Mouse (Mus musculus): ENCODE measurements around the gene Gm31571. TPM values are rescaled to one million over a fixed set of nuclear protein-coding genes. Genes with fewer than 3 reads are reported as not detected.
"Not testable (repeated sequence)": the region's sequence is repeated elsewhere in the genome, so short reads cannot be mapped to it uniquely, and the experiment has no call there.

The Gm31571 gene
- polyA plus RNA-seq (2015; fragmentation: Nextera tagmentation; extraction: Ambion mirVana) = not detected in 2 replicates

DNA sequence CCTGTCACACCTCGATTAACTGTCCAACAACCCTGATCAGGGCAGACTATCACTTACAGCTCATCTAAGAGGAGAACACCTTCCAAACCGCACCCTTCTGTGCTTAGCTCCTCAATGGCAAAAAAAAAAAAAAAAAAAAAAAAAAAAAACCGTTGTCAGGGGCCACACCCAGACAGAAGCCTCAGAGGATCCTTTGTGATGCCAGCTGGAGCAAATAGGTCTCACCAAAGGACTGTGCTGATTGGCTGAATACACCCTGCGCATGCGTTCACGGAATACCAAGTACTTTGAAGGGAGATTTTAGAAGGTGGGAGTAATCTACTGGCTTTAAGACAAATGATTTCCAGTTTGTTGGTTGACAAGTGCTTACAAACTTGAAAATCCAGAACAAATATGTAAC lies at the start of gene Gm31571:
Gm31571 (minus strand) TSS at position 101 of the 400 bp plus-strand sequence.
- H3K4me3 ChIP-seq (ENCODE audit: low read depth, low read length); H3K27me3 ChIP-seq (ENCODE audit: control insufficient read depth, insufficient read depth, low read depth, low read length); H3K9ac ChIP-seq (ENCODE audit: low read depth, low read length); H3K9me3 ChIP-seq (replicated peaks; ENCODE audit: control insufficient read depth, low read length); ATAC-seq (ENCODE audit: low read depth); H3K4me1 ChIP-seq (ENCODE audit: control insufficient read depth, low read depth, low read length); H3K36me3 ChIP-seq (ENCODE audit: control insufficient read depth, insufficient read depth); H3K4me2 ChIP-seq (ENCODE audit: low read depth, low read length); H3K27ac ChIP-seq (ENCODE audit: low read length): not testable (repeated sequence)
- no CpG with 5 or more reads among the region's 6 CpGs for WGBS (ENCODE audit: insufficient replicate concordance)

Data from liver, embryonic 16.5 days (tissue).